Mouse (Mus musculus) spleen, adult 2 months (tissue): ENCODE measurements around the gene Papss1. TPM values are rescaled to one million over a fixed set of nuclear protein-coding genes. Genes with fewer than 3 reads are reported as not detected.

Experiments
- DNase-seq, 2 experiments: peaks; one replicate each; pipeline versions ENCODE4 v3.0.0 to v3.0.0-alpha.2; 2012 to 2021; ENCODE audit warnings: low spot score in 2 of 2, low read depth in 1 of 2
- H3K27ac ChIP-seq: fragments of 200-500 bp; 2 replicates; pipeline ENCODE4 v1.5.1; 2012; ENCODE audit warnings: low read length, inconsistent platforms; ENCODE audit not compliant: insufficient read depth
- H3K27me3 ChIP-seq: fragments of 200-500 bp; 2 replicates; pipeline ENCODE4 v1.6.1; 2012; ENCODE audit warnings: mild to moderate bottlenecking, moderate library complexity, low read length, inconsistent platforms; ENCODE audit not compliant: control insufficient read depth, insufficient read depth
- H3K36me3 ChIP-seq: fragments of 200-500 bp; 2 replicates; pipeline ENCODE4 v1.6.1; 2012; ENCODE audit warnings: mild to moderate bottlenecking, low read length, inconsistent platforms; ENCODE audit not compliant: control insufficient read depth, insufficient read depth
- H3K4me1 ChIP-seq: fragments of 200-500 bp; 2 replicates; pipeline ENCODE4 v1.6.1; 2011; ENCODE audit warnings: inconsistent platforms; ENCODE audit not compliant: control insufficient read depth, insufficient read depth, insufficient read length
- H3K4me3 ChIP-seq: fragments of 200-500 bp; 2 replicates; pipeline ENCODE4 v1.5.1; 2011; ENCODE audit warnings: mild to moderate bottlenecking, inconsistent platforms; ENCODE audit not compliant: insufficient read depth, insufficient read length; ENCODE audit errors: extremely low read depth
- CTCF ChIP-seq: fragments of 200-500 bp; IDR thresholded peaks from 2 replicates; pipeline ENCODE4 v1.5.1; 2011; ENCODE audit warnings: mild to moderate bottlenecking, inconsistent platforms; ENCODE audit not compliant: insufficient read depth, insufficient read length, insufficient replicate concordance; ENCODE audit errors: extremely low read depth
- POLR2A ChIP-seq: fragments of 200-500 bp; IDR thresholded peaks from 2 replicates; pipeline ENCODE4 v1.6.1; 2011; ENCODE audit warnings: low read depth, low read length, inconsistent platforms
- WGBS: fragments of 180-500 bp; shearing (Covaris S2); methylation state at CpG from one replicate; pipeline ENCODE4 v1.1.7; 2018; 5-methylcytosine and 5-hydroxymethylcytosine counted together
- polyA plus RNA-seq: library from polyadenylated mRNA; depleted of rRNA; stranded (reverse); fragments of >200 nt; gene quantifications from 2 replicates; pipeline ENCODE4 v1.2.3, GENCODE M21; 2012

The Papss1 gene
- polyA plus RNA-seq, 1 experiment, result 10.6 TPM

DNA sequence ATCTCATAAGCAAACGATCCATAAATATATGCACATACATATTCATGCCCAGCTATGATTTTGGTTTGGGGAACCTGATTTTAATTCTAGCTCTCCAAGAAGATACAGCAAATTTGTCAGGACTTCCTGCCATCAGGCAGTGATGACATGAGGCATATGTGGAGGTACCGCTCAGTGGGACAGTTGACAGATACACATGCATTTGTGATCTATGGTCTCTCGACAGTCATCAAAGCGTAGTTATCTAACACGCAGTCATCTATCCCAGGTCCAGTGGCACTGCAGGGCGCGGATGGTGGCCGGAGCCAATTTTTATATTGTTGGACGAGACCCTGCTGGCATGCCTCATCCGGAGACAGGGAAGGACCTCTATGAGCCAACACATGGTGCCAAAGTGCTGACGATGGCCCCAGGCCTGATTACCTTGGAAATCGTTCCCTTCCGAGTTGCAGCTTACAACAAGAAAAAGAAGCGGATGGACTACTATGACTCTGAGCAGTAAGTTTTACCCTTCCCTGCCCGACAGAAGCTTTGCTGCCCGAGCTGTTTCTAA lies 66.8 kb downstream of the Papss1 start:
- Histone ChIP-seq H3K4me1 (no peaks in the 10 kb centered on the region), H3K36me3 (no peaks in the 10 kb centered on the region), H3K27me3 (no peaks in the 10 kb centered on the region), H3K27ac (no peak overlapping the region), H3K4me3 (no peak overlapping the region)
- 96% methylated on average over 16 of the region's 16 CpGs for WGBS
- DNase-seq, result no peak
- TF ChIP-seq CTCF, result no peak

DNA sequence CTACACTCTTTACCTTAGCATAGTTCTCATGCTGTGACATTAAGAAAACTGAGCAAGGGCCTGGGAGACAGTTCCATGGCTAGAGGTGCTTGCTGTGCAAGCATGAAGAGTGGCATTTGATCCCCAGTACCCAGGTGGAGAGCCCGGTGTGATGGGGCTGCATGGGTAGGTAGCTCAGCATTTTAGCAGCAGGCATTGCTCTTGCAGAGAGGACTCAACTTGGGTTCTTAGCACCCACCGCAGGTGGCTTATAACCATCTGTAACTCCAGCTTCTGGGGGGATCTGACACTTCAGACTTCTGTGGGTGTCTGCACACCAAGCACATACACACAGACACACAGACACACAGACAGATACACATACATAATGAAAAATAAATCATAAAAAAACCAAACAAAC lies 69.5 kb downstream of the Papss1 start:
- Histone ChIP-seq H3K27ac (no peak overlapping the region), H3K36me3 (no peaks in the 10 kb centered on the region), H3K4me3 (no peak overlapping the region), H3K4me1 (no peaks in the 10 kb centered on the region), H3K27me3 (no peaks in the 10 kb centered on the region)
- TF ChIP-seq POLR2A (no peak), CTCF (no peak)
- 92% methylated on average over 2 of the region's 2 CpGs for WGBS
- DNase-seq, result no peak

DNA sequence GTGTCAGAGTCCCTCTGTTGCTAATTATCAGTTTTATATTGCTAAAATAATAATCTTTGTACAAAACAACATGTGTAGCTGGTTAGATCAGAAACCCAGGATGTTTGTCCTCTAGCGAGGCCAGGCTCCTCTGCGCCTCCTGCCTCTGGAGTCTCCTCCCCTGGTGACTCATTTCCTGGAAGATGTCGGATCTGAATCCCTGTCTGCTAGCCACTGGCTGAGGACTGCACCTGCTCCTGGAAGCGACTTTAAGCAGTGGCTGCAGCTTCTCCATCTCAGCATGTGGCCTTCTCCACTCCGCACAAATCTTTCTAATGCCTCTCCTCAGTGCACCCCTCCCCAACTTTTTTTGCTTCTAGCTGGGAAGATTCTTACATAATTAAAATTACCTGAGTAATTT lies 71.6 kb downstream of the Papss1 start:
- TF ChIP-seq CTCF (no peak), POLR2A (no peak)
- H3K4me1 ChIP-seq, result no peaks in the 10 kb centered on the region
- H3K27ac ChIP-seq, result no peak overlapping the region
- 85% methylated on average over 5 of the region's 5 CpGs for WGBS
- no peak overlapping the region for H3K4me3 ChIP-seq
- H3K36me3 ChIP-seq, result no peaks in the 10 kb centered on the region
- no peaks in the 10 kb centered on the region for H3K27me3 ChIP-seq
- DNase-seq, result no peak

DNA sequence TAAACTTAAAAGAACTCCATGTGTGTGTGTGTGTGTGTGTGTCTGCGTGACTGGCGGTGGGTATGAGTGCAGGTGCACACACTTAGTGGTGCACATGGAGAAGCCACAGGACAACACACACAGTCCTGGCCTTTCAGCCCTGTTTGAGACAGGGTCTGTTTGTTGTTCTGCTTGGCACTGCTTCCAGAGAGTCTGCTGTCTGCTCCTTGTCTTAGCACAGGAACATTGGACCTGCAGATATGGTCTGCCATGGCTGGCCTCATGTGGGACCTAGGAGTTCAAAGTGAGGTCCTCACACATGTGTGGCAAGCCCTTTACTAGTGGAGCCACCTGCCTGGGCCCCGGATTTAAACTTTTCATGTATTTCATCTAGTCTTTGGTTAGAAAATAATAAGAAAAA lies 72.4 kb downstream of the Papss1 start:
- Histone ChIP-seq H3K36me3 (no peaks in the 10 kb centered on the region), H3K4me1 (no peaks in the 10 kb centered on the region), H3K4me3 (no peak overlapping the region), H3K27ac (no peak overlapping the region), H3K27me3 (no peaks in the 10 kb centered on the region)
- TF ChIP-seq CTCF (no peak), POLR2A (no peak)
- no peak for DNase-seq
- WGBS, result 92% methylated on average over 3 of the region's 3 CpGs

DNA sequence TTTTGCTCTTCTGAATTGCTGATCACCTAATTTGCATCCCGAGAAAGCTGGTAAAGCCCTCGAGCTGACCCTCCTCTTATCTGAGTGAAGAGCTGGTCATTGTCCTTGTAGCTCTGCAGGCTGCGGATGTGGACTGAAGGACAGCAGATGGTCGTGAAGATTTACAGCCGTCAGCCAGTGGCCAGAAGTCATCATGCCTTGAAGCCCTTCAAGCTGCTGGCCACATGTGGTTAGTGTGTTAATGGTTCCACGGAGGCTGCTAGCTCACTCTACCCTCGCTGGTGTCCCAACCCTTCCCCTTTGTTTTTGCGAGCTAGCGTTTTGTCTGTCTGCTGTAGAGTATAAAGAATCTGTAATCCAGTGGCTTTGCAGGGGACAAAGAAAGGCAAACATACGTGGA lies 73.1 kb downstream of the Papss1 start:
- H3K4me1 ChIP-seq, result no peaks in the 10 kb centered on the region
- no peak overlapping the region for H3K4me3 ChIP-seq
- no peaks in the 10 kb centered on the region for H3K36me3 ChIP-seq
- no peaks in the 10 kb centered on the region for H3K27me3 ChIP-seq
- no peak overlapping the region for H3K27ac ChIP-seq
- WGBS, result 82% methylated on average over 10 of the region's 10 CpGs
- no peak for TF ChIP-seq CTCF
- TF ChIP-seq POLR2A, result no peak
- DNase-seq, result no peak

DNA sequence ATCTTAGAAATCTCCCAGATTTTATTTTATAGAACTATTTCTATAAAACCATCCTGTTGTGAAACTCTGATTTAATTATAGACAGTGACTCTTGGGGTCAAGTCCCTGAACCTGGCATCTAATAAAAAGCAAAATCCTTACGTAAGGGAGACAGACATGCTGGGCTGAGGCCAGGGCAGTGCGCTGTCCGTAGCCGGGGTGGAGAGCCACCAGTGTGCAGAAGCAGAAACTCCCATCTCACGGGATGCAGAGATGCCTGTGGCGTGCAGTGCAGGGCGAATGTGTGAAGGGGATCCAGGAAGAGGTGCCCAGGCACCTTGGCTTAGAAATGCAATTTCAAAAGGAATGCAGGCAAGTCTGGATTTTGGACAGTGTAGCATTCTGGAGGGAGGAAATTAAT lies 73.6 kb downstream of the Papss1 start:
- DNase-seq, result no peak
- no peak for TF ChIP-seq CTCF
- Histone ChIP-seq H3K4me3 (no peak overlapping the region), H3K36me3 (no peaks in the 10 kb centered on the region), H3K27ac (no peak overlapping the region), H3K27me3 (no peaks in the 10 kb centered on the region), H3K4me1 (peaks cover 2% of the 10 kb centered on the region; the same call in 1 of the 2 replicates)
- 86% methylated on average over 7 of the region's 7 CpGs for WGBS

DNA sequence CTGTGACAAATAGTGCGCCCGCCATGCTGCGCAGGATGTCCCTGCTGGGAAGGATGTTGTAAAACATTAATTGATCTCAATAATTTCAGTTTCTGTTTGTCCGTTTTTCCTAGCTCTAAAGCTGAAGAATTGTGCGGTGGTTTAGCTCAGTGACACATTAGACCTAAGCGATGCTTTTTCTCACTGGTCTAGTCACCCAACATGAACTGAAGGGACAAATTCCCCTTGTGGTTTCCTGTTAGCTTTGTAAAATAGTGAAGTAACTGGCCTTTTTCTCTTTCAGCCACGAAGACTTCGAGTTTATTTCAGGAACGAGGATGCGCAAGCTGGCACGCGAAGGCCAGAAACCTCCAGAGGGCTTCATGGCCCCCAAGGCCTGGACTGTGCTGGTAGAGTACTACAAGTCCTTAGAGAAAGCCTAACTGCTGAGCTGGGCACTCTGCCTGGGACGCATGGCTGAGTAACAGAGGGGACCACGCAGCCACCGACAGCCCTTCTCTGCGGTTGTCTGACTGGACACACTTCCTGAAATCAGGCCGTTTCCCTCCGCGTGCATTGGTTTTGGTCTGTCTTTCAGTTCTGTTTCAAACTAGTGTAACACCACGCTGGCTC lies 78.2 kb downstream of the Papss1 start:
- H3K27ac ChIP-seq, result peak overlapping the region; percentile 74
- 40% methylated on average over 20 of the region's 20 CpGs for WGBS
- no peaks in the 10 kb centered on the region for H3K36me3 ChIP-seq
- no peaks in the 10 kb centered on the region for H3K27me3 ChIP-seq
- H3K4me3 ChIP-seq, result no peak overlapping the region; the same call in 1 of the 2 replicates
- TF ChIP-seq POLR2A (no peak), CTCF (no peak)
- H3K4me1 ChIP-seq, result peaks cover 2% of the 10 kb centered on the region; the same call in 1 of the 2 replicates
- peak in 1 of 2 experiments; percentile 4 for DNase-seq
